Mouse (Mus musculus) layer of hippocampus, postnatal 36 days (tissue): ENCODE measurements at regions not wholly inside any gene's neighbourhood (a gene's known extent, or its start where the extent isn't known, plus 50 kb on each side); places are given as distances from the start of the nearest gene placed in this dataset.
A peak's percentile ranks its signal among the peaks of the same experiment; 100 is the strongest.

Source experiments
- DNase-seq, 2 experiments: peaks; one replicate each; pipeline ENCODE4 v3.0.0; 2022

GRCm38 (mm10) chr7:37908618-37909130, 114.7 kb downstream of the Uri1 start:
- no peak for DNase-seq

- DNase-seq: peak in 1 of 2 experiments; percentile 11
Measured at GRCm38 (mm10) chr7:37893885-37894284, 120.4 kb upstream of the Zfp536 start.

GRCm38 (mm10) chr7:37874382-37874781, 100.9 kb upstream of the Zfp536 start:
- DNase-seq: peak; percentile 27 to 41

- DNase-seq: peak in 1 of 2 experiments; percentile 20
Measured at GRCm38 (mm10) chr7:37870956-37871355, 97.5 kb upstream of the Zfp536 start.

GRCm38 (mm10) chr7:37866468-37866867, 93.0 kb upstream of the Zfp536 start:
- no peak for DNase-seq

GRCm38 (mm10) chr7:37851471-37851870, 78.0 kb upstream of the Zfp536 start:
- no peak for DNase-seq

- DNase-seq: no peak
Measured at GRCm38 (mm10) chr7:37845201-37845600, 71.8 kb upstream of the Zfp536 start.

GRCm38 (mm10) chr7:37842000-37842513, 68.6 kb upstream of the Zfp536 start:
- DNase-seq: no peak

- DNase-seq: no peak
Measured at GRCm38 (mm10) chr7:37841549-37841948, 68.1 kb upstream of the Zfp536 start.

- DNase-seq: no peak
Measured at GRCm38 (mm10) chr7:37837883-37838282, 64.4 kb upstream of the Zfp536 start.

- no peak for DNase-seq
Measured at GRCm38 (mm10) chr7:37837372-37837771, 63.9 kb upstream of the Zfp536 start.

GRCm38 (mm10) chr7:37833420-37833819, 60.0 kb upstream of the Zfp536 start:
- no peak for DNase-seq

GRCm38 (mm10) chr7:37832322-37832721, 58.9 kb upstream of the Zfp536 start:
- no peak for DNase-seq

GRCm38 (mm10) chr7:37825766-37826165, 52.3 kb upstream of the Zfp536 start:
- no peak for DNase-seq
